Mouse (Mus musculus): ENCODE measurements at regions not wholly inside any gene's neighbourhood (a gene's known extent, or its start where the extent isn't known, plus 50 kb on each side); places are given as distances from the start of the nearest gene placed in this dataset.

DNA sequence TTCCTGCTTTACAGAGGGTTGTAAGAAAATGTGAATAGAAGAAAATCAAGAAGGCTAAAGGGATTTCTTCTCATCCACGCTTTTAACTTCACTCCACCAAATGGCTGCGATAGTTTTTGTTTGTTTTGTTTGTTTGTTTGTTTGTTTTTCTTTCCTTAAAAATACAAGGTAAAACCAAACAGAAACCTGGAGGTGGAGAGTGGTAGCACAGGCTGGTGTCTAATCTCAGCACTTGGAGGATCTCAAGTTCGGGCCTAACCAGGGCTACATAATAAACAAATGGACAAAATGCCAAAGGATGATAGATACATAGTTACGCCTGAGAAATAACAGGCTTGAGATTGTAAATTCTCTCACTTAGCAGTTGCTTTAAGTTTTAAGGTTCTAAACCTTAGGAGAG lies 50.8 kb upstream of the Mboat1 start:
- DNase-seq (ENCODE audit: extremely low spot score, low spot score), result no peak

- DNase-seq (ENCODE audit: extremely low spot score, low spot score), result peak; percentile 94
Measured at GRCm38 (mm10) chr13:30085005-30085404, 51.3 kb upstream of the Mboat1 start.

- DNase-seq (ENCODE audit: extremely low spot score, low spot score), result no peak
Measured at GRCm38 (mm10) chr13:30084386-30084785, 51.9 kb upstream of the Mboat1 start.

DNA sequence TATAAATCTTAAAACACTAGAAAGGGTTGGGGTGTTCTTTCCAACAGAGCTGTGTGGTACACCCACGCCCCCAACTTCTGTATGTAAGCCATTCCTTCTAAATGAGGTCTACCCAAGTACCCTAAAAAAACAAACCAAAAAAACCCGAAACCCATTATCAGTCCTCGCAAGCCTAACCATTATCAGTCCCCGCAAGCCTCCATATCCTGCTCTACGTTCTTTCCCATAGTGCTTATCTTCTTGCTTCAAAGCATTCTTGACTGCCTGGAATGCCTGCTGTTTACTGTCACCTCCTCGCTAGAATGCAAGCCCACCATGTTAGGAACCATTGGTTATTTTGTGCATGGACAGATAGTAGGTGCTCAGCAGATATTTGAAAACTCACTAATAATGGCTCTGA lies 52.3 kb upstream of the Mboat1 start:
- no peak for DNase-seq (ENCODE audit: extremely low spot score, low spot score)

GRCm38 (mm10) chr13:30082761-30083160 lies 53.5 kb upstream of the Mboat1 start:
- no peak for DNase-seq (ENCODE audit: extremely low spot score, low spot score)

DNA sequence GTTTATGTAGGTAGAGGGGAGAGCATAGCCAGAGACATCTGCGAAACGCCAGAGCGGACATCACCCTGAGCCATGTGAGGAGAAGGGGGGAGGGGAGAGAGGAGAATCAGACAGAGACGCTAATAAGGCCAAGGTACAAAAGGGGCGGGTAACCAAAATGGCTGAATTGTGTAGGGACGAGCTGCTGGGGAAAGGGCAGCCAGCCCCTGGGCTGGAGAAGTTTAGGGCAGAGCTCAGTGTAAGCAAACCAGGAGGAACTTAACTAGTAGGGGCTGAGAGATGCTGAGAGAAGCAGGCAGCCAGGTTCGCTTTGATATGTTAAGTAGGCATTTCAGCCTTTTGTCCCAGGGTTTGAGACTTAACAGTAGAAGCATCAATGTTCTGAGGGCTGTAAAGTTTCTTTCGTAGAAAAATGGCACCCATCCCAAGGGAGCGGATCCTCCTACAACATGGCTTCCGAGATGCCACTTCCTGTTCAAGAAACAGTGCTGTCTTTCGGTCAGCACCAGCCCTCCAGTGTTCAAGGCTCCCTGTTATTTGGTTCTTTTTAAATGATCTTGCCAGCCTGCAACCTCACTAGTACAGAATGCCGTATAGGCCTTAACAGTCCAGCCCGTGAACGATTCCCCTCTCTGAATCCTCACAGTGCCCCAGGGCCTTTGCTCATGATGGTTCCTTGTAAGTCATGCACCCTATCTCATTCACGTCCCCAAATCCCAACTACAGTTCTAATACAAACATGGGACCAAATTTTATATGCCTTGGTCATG lies 55.4 kb upstream of the Mboat1 start:
- no peak for DNase-seq (ENCODE audit: extremely low spot score, low spot score)

DNA sequence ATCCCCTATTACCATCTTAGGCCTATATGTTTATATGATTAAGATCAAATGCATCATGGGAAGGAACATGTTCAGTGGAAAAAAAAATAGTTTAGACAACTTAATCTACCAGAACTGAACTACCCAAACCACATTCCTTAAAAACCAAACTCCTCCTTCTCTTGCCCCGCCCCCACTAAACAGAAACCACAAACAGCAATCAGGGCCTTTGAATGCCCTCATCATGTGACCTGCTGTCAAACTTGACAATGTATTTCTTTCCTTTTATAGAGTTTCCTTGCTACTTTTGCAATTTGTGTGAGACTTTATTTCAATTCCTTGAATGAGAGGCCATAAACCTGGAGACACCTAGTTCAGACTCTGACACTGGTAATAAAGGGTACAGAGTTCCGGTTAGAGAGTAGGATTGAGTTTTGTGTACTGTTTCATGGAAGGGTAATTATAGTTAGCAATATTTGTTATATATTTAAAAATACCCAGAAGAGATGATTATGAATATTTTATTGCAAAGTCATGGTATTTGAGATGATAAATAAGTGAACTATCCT lies 61.7 kb upstream of the Mboat1 start:
- DNase-seq (ENCODE audit: extremely low spot score, low spot score), result no peak

DNA sequence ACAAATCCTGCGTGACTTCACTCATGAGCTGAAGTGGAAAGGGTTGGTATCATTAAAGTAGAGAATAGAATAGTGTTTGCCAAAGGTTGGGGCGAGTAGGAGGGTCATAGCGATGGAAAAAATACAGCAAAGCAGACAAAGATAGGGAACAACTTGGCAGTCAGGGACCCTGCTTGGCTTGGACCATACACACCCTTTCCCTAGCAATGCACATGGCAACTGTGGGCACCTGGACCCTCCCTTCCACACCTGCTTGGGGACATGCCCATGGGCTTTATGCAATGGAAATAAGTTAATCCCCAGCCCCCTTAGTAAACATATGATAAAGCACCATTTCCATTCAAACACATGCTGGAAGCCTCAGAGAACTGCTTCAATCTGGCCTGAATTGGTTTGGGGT lies 62.2 kb upstream of the Mboat1 start:
- no peak for DNase-seq (ENCODE audit: extremely low spot score, low spot score)

DNA sequence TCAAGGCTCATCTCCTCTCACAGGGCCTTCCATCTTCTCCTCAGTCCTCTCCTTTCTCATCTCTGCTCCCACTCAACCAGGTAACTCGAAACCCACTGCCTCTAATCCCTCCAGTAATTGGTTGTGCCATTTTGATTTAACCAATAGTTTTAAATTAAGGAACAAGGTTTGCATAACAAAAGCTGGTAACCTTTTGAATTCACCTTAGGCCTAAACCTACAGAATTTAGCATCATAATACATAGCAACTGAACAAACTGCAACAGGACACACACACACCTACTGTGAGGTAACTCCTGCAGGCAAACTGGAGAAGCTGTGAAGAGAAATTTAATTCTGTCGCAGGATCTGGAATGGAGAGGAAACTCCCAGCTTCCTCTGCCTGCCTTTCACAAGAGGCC lies 66.9 kb upstream of the Mboat1 start:
- DNase-seq (ENCODE audit: extremely low spot score, low spot score), result no peak

GRCm38 (mm10) chr13:30067581-30068375 lies 68.5 kb upstream of the Mboat1 start:
- DNase-seq (ENCODE audit: extremely low spot score, low spot score), result no peak

DNA sequence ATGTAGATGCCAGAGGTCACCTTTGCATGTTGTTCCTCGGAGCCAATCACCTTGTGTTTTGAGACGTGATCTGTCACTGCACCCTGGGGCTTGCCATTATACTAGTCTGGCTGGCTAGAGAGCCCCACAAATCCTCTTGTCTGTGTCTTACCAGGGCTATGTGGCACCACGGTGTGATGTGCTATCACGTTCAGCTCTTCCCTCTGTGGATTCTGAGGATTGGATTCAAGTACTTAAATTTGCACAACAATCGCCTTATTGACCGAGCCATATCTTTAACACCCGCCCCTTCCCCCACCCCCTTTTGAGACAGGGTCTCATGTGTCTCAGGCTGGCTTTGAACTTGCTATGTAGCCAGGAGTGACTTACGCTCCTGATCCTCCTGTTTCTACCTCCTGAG lies 70.8 kb upstream of the Mboat1 start:
- DNase-seq (ENCODE audit: extremely low spot score, low spot score), result no peak

DNA sequence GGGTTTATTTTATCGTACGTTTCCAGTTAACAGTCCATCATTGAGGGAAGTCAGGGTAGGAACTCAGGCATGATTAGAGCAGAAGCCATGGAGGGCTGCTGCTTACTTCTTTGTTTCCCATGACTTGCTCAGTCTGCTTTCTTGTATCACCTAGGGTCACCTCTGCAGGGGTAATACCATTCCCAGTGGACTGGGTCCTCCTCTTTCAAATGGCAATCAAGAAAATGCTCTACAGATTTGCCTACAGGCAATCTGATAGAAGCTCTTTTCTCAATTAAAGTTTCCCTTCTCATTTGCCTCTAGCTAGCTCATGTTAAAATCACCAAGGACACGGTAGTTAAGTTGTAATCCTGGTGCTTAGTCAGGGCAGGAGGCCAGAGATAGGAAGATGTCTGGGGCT lies 72.5 kb upstream of the Mboat1 start:
- no peak for DNase-seq (ENCODE audit: extremely low spot score, low spot score)

DNA sequence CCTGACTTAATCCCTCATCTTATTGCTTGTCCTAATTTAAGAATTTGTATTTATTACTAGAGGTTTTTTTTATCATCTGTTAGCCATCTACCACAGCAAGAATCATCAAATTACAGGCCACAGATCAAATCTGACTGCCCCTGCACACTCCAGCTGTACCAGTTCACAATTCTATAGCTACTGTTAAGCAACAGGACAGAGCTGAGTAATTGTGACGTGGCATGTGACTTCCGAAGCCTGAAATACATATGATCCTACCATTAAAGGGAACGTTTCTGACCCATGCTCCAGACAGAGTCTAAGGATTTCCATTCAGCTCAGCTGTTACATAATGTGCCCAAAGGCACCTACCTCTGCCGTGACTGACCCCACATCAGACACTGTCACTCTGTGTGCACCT lies 74.0 kb upstream of the Mboat1 start:
- no peak for DNase-seq (ENCODE audit: extremely low spot score, low spot score)

GRCm38 (mm10) chr13:30055141-30055645 lies 69.3 kb upstream of the E2f3 start:
- no peak for DNase-seq (ENCODE audit: extremely low spot score, low spot score)

- DNase-seq (ENCODE audit: extremely low spot score, low spot score), result peak; percentile 52
Measured at GRCm38 (mm10) chr13:30051891-30052550, 66.2 kb upstream of the E2f3 start.

DNA sequence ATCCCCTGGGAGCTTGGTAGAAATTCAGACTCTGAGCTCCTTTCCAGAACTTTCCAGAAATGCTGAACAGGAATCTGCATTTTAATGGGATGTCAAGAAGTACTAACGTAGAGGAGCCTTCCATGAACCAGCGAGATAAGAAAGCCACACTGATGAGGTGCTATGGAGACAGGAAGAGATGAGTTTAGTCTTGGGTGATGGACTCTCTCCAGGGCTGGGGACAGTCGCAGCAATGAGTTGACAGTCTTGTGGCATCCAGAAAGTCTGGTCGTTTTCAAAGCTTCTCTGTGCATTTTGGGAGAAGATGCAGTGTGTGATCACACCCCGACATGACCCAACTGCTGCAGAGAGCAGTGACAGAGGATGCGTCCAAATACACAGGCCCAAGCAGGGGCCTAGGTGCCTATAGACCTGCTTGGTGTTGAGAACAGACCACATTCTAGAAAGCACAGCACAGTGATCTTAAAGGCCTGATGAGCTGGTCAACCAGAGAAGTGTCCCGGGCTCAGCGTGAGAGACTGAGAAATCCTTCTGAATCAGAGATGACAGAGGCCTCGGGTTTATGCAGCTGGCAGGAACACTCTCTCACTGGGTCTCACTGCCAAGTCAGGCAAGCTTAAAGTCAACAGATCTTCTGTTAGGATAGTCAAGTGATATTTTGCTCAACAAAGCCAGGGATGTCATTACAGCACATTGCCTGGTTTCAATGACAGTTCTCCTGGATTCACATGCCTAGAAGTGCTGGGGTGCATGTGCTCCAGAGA lies 65.1 kb upstream of the E2f3 start:
- DNase-seq (ENCODE audit: extremely low spot score, low spot score), result no peak

GRCm38 (mm10) chr13:30048260-30048859 lies 62.5 kb upstream of the E2f3 start:
- DNase-seq (ENCODE audit: extremely low spot score, low spot score), result no peak

DNA sequence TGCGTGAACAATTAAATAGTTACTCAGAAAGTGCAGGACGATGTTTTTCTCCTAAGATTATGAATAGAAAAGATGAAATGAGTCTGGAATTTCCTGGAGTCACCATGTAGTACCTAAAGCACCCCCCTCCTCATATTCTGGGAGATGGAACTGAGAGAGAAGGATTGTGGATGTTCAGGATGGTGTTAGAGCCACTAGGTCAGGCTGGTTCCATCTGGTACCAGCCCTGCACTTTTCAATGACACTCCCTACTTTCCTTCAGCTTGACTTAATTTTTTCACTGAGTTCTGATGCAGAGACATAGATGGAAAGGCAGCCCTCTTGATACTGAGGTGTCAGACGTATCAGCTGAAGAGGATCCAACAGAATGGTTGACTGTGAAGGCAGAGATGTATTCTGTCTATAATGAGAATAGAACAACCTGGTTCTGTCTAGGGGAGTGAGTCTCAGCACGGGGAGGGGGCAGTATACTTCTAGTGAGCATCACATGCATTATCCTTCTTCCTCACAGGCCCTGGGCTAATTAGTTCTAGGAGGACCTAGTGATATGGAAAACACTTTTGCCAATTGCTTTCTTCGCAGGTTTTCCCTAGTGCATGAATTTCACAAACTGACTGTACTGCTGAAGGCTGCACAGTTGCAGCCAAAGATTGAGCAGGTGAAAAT lies 60.8 kb upstream of the E2f3 start:
- DNase-seq (ENCODE audit: extremely low spot score, low spot score), result no peak

DNA sequence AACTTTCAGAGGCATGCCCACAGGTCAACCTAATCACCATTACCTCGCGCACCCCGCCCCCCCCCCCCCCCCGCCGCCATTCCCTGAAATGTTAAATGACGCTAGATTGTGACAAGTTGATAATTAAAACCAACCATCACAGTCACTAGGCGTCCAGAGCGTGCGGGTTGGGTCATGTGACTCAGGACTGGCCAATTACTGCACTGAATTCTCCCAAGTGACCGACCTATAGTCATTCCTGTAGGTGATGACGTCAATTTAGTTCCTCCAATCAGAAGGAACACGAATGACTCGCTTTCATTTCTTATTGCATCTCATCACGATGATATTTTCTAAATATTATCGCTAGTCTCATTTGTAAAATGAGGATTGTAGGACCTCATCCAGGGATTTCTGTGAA lies 60.2 kb upstream of the E2f3 start:
- DNase-seq (ENCODE audit: extremely low spot score, low spot score), result no peak

GRCm38 (mm10) chr13:30045225-30045624 lies 59.4 kb upstream of the E2f3 start:
- no peak for DNase-seq (ENCODE audit: extremely low spot score, low spot score)
